Mouse (Mus musculus) T-helper 17 cell (primary cell): Measurements from ENCODE around the gene Amh.

Source experiments
- in situ Hi-C, 2 experiments: fragments of 300-600 bp; cut with MboI, MseI; formaldehyde crosslinking; loops; 1 replicate in 1 of 2; 2 replicates in 1 of 2; pipeline ENCODE4 v1.15.1; 2025; ENCODE audit warnings: high pct_unique_total_duplicates in 2 of 2

Amh gene

DNA sequence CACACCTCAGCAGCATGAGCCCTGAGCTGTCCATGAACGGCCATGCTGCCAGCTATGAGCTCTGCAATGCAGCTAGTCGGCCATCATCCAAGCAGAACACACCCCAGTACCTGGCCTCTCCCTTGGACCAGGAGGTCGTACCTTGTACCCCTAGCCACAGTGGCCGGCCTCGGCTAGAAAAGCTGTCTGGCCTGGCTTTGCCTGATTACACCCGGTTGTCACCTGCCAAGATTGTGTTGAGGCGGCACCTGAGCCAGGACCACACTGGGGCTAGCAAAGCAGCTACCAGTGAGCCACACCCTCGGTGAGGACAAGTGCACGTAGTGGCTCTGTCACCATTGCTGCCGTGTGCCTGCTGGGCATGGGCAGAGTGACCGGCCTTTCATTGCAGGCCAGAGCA is 19.1 kb upstream of the Amh start:
- in situ Hi-C loops, result loop anchor here in 1 of 2 experiments (5.0 kb wide), 1 partner anchor 74 kb away; no protein-coding TSS in a partner anchor

DNA sequence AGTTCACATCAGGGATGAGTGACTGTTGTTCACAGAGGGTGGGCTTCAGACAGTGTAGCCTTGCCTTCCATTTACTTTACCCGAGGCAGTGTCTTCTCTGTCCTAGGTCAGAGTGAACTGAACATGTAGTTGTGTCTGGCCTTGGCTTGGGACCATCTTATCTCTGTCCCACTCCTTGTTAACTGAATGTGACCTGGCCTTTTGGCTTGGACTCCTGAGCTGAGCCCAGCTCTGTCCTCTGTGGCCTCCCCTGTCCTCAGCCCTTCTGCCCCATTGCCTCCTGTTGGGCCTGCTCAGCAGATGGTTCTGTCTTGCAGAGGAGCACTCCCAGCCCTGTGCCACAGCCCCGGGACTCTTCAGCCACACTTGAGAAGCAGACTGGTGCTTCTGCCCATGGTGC is 17.5 kb upstream of the Amh start:
- in situ Hi-C loops, result loop anchor here in 1 of 2 experiments (5.0 kb wide), 1 partner anchor 75 kb away; no protein-coding TSS in a partner anchor

DNA sequence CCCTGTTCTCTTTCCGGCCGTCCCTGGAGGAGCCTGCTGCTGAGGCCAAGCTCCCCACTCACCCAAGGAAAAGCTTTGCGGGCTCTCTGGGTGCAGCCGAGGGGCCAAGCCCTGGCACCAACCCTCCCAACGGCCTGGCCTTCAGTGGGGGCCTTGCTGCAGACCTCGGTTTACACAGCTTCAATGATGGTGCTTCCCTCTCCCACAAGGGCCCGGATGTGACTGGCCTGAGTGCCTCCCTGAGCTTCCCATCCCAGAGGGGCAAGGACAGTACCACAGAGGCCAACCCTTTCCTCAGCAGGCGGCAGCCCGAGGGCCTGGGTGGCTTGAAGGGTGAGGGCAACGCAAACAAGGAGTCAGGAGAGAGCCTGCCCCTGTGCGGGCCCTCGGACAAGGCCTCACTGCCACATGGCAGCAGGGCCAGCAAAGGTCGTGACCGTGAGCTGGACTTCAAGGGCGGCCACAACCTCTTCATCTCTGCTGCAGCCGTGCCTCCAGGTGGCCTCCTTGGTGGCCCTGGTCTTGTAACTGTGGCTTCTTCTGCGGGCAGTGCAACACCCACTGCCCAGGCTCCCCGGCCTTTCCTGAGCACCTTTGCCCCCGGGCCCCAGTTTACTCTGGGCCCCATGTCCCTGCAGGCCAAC is 14.2 kb upstream of the Amh start:
- in situ Hi-C loops, result no loop called here

DNA sequence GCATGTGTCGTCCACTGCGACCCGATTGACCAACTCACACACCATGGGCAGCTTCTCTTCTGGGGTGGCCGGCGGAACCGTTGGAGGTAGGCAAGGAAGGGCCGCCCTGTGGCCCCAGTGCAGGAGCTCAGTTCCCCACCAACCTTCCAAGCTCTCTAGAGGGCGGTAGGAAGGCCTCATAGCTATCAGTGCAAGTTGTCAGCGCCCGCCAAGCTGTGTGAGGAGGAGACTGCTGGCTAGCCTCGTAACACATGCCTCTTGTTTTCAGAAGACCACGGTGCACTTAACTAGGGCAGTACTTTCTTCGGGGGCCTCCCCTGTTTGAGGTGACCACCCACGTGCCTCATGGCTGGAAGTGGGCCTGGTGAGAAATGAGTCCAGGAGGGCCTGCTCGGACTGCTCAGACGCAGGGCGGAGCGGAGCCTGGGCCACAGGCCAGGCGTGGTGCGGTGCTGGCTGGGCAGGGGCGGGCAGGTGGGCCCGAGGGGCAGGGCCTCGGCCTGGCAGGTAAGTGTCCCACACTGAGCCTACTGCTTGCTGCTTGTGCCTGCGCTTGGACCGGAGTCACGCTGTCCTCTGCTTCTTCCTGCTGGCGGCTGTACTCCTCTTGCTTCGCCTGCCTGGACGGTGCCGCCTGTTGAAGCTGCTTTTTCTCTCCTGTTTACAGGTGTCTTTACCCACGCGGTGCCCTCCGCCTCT is 13.4 kb upstream of the Amh start:
- in situ Hi-C loops, result no loop called here

DNA sequence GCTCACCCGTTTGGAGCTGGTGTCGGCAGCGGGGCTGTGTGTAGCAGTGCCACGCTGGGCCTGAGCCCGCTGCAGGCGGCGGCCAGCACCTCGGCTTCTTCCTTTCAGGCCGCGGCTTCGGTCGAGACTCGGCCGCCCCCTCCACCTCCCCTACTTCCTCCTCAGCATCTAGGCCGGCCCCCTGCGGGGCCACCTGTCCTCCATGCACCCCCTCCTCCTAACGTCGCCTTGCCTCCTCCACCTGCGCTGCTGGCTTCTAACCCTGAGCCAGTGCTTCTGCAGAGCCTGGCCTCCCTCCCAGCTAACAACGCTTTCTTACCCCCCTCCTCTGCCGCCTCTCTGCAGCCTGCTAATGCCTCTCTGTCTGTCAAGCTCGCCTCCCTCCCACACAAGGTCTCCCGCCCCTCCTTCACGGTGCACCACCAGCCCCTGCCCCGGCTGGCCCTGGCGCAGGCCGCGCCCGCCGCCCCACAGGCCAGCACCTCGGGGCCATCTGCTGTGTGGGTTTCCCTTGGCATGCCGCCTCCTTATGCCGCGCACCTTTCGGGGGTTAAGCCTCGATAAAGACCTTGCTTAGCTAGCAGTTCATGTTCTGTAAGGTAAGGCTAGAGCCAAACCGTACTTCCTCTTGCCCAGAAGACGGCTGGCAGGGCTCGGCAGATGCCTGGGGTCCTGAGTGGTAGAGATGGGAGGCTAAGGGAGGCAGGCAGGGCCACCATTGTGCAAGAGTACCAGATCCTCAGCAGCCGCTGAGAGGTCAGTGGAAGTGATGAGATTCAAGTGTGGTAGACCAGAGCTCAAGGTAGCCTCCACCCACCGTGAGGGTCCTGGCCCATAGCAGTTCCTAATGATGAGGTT is 12.6 kb upstream of the Amh start:
- in situ Hi-C loops, result no loop called here

DNA sequence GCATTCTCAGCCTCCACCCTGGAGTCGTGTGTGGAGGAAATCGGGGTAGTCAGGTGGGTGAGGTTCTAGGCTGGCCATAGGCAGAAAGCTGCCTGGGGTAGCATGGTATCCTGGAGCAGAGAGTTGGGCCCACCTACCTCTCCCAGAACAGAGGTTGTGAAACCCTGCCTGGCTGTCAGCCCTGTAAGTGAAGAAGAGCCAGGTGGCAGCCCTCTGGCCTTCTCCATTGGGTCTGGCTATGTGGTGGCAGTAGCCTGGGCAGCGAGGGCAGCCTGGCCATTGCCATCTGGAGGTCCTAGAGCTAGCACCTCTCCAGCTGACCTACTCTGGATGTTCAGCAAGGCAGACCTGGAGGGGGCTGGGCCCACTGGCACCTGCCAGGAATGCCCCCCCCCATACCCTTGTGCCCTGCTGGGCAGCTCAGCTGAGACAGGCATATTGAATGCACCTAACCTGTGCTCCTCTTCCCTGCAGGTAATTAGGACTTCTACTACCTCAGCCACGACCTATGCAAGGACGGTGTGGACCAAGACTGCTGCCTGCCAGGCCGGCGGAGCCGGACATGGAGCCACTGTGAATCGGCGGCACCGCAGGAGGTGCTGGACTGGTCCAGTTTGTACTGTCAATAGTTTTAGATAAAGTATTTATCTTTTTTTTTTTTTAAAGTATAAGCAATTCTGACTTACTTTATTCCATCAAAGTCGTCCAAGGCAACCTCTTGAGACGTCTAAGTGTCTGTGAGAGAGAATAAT is 11.8 kb upstream of the Amh start:
- in situ Hi-C loops, result no loop called here

DNA sequence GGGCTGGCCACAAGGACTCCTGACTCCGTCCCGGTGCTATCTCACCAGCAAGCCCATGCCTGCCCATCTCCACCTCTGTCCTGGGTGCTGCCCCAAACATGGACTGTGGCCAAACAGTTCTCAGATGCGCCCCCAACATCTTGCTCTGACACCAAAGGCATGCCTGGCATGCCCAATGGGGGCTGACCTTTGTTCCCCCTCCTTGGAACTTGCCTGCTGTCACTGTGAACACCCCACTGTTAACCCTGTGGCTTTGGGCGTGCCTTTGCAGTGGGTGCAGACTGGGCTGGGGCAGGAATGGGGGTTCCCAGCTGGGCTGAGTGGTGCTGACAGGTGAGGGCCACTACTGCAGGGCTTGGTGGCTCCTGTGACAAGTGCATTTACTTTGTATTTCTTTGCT is 11.2 kb upstream of the Amh start:
- in situ Hi-C loops, result no loop called here

DNA sequence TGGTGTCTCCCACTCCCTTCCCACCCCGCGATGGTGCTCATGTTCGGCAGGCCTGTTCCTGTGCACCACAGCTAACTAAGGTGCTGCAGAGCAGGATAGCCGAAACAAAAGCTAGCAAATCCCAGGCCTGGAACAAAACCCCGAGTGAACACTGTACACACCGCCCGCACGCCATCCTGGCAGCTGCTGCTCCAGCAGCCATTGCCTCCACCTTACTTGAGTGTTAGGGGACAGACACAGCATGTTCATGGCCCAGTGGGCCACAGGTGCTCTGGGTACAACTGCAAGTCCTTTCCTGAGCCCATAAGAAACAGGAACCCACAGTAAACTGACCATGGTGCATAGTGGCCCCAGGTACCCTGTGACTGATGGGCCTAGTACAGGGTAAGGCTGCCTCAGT is 10.3 kb upstream of the Amh start:
- in situ Hi-C loops, result no loop called here

DNA sequence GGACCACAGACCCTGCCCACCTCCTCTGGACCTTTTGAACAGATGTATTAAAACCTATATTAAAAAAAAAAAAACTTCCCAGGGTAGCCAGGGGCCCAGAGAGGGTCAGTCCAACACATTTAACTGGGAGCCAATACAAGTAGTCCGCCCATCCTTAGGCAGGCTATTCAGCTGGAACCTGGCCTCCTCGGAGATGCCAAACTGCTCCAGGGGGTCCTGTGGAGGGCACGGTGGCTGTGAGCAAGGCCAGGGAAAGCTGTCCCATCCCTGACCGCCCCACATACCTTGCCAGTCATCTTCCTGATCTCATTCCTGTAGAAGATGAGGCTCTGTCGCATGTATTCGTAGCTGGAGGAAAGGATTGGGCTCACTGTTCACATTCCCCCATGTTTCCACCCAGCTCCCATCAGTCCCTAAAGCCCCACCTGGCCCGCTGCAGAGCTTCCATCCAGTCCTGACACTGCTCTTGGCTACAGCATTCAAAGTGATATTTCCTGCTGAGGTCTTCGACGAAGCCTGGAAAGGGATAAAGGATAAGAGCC is 8.7 kb upstream of the Amh start:
- in situ Hi-C loops, result no loop called here

DNA sequence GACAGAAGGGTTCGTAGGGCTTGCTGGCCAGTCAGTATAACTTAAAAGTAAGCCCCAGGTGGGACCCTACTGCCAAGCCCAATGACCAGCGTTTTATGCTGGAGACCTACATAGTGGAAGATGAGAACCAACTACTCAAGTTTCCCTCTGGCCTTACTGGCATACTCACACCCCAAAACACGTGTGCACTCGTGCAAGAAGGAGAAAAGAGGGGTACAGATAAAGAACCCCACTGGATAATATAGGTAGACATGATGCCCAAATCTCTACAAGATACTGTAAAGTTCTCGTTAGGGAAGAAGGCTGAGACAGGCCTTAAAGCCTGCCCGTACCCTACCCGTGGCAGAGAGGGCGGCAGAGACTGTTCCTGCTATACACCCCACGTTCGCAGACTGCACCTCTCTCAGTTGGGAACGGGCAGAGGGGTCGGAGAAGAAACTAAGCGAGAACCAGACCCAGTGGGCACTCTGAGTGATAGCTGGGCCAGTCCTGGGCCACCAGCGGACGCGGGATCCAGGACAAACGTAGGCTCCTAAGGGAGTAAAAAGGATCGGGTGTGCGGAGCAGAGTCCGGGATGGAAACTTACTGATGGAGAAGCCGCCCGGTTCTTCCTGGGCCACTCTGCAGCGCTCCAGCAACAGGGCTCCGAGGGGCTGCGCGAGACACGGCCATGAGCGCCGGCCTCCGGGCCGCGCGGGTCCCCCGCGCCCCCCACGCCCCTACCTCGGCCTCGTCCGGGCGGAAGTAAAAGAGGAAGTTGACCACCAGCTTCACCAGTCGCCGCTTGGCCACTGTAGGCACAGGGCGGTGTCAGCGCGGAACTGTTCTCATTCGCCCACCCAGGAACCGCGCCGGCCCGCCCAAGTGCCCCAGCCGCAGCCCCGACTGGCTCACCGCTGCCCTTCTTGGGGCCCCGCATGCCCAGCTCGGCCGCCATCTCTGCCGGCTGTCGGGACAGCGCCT is 7.6 kb upstream of the Amh start:
- in situ Hi-C loops, result no loop called here

DNA sequence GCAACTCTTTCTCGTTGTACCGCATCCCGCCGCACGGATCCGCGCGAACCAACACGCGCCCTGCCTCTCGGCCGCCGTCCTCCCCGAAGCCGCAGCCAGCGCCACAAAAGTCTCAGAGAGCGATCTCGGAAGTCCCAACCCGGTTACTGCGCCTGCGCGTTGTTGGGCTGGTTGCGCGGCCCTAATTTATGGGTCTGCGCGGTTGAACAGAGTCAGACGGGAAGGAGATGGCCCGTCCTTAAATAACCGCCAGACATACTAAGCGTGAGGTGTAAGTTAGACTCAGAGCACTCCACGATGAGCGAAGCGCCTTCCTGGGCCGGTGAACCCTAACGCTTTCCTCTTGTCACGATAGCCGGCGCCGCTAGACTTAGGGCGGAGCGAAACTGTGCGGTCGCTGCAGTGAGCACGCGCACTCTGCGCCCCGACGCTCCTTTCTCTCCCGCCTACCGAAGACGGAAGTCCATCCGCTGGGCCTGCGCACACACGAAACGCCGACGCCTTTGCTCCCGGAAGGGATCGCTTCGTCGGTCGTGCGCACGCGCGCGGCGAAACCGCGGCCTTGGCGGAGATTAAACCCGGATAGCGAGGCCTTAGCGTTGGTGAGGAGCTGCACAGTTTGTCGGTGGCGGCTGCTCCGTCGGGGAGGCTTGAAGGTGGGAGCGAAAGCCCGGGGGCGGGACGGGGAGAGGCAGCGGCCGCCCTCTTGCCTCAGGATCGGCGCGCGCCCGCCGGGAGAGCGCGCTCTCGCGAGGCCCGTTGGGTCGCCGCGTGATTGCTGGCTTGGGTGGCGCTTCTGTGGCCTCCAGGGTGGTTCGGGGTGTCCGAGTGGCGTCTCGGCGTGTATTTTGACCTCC is 6.7 kb upstream of the Amh start, which contains the start of the genes Sf3a2 and Plekhj1:
Gene Sf3a2 (plus strand): TSS at position 49 of the 857 bp plus-strand sequence.
Gene Plekhj1 (minus strand): TSS at position 477 of the 857 bp plus-strand sequence.
- in situ Hi-C loops, result no loop called here

DNA sequence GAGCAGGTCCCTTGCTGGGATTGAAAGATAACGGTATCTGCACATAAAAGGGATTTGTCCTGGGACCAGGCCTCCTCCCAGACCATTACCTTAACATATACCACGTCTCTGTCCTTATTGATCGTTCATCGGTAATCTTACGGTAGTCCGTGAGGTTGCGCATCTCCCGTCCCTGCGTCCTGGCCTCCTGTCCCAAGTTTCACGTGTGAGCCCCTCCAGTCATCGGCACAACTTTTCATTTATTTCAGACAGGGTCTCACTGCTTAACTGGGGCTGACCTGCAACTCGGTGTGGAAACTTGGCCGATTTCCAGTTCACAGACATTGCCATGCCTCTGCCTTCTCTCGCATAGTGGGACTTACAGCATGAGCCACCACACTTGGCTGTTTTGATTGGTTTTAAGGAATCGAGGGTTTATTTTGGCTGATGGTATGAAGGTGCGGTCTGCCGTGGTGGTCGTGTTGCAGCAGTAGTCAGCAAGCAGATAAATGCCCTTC is 5.9 kb upstream of the Amh start:
- in situ Hi-C loops, result no loop called here

DNA sequence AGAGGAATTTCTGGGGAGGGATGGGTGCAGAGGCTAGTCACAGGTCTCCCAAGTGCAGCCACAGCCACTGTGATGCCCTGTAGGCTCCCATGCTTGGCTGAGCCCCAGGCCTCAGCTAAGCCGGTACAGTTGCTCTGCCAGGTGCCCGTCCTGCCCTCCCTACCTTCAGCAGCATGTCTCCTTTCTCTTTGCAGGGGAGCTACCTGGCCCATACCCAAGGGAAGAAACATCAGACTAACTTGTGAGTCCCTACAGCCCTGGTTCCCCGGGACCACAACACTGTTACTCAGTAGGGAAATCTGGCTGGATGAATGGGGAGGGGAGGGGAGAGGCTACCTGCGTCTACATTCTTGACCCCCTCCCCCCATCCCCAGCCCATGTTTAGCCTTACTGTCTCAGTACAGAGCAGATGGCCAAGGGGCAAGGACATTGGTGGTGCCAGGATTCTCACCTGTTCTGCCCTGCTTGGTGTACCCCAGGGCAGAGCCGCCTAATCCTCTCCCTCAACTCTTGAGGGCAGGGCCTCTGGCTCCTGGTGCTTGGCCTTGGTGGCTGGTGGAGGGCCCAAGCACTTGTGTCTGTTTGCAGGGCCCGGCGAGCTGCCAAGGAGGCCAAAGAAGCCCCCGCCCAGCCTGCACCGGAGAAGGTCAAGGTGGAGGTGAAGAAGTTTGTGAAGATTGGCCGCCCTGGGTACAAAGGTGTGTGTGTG is 2.7 kb upstream of the Amh start:
- in situ Hi-C loops, result no loop called here

DNA sequence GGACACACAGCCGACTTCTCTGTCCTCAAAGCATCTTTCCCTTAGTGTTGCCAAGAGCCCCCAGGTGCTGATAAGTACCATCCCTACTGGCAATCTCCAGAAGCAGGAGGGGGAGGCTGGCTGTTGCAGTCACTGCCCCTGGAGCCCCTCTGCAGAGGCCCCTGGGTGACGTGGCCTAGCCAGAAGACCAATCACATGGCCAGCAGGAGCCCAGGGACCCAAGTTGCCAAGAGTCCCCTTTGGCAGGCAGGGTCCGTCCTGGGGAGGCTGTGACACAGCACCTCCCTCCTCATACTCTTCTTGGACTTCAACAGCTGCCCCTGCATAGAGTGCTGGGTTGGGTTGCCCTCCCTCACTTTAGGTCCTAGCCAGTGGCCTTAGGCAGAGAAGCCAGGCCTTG is 2.0 kb upstream of the Amh start:
- in situ Hi-C loops, result no loop called here

DNA sequence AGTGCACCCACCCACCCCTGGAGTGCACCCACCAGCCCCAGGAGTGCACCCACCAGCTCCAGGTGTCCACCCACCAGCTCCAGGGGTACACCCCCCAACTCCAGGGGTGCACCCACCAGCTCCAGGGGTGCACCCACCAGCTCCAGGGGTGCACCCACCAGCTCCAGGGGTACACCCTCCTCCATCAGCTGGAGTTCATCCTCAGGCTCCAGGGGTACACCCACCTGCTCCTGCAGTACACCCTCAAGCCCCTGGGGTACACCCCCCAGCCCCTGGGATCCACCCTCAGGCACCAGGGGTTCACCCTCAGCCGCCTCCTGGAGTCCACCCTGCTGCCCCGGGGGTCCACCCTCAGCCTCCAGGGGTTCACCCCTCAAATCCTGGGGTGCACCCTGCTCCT is 703 bp upstream of the Amh start:
- in situ Hi-C loops, result no loop called here

DNA sequence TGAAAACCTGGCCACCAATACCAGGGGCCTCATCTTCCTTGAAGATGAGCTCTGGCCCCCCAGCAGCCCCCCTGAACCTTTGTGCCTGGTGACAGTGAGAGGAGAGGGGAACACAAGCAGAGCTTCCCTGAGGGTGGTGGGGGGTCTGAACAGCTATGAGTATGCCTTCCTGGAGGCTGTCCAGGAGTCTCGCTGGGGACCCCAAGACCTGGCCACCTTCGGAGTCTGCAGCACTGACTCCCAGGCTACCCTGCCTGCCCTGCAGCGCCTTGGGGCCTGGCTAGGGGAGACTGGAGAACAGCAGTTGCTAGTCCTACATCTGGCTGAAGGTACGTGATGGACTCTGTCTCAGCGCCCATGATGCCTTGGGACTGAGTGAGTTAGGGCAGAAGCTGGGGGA is 279 bp downstream of the Amh start:
- in situ Hi-C loops, result loop anchor here in 1 of 2 experiments (5.0 kb wide), 1 partner anchor 192 kb away; no protein-coding TSS in a partner anchor

DNA sequence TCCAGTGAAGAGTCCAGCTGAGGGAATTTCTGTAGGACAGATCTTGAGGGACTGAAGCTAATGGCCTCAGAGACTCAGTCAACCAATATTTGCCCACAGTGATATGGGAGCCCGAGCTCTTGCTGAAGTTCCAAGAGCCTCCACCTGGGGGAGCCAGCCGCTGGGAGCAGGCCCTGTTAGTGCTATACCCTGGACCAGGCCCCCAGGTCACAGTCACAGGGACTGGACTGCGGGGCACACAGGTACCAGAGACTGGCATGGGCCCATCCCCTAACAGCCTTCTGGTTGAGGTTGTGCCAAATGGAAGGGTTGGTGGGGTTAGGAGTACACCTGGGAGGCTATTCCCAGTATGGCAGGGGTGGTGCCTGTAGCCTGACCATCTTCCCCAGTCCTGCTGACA is 882 bp downstream of the Amh start:
- in situ Hi-C loops, result loop anchor here in 1 of 2 experiments (5.0 kb wide), 1 partner anchor 191 kb away; no protein-coding TSS in a partner anchor
